In the genomic region with DNA sequence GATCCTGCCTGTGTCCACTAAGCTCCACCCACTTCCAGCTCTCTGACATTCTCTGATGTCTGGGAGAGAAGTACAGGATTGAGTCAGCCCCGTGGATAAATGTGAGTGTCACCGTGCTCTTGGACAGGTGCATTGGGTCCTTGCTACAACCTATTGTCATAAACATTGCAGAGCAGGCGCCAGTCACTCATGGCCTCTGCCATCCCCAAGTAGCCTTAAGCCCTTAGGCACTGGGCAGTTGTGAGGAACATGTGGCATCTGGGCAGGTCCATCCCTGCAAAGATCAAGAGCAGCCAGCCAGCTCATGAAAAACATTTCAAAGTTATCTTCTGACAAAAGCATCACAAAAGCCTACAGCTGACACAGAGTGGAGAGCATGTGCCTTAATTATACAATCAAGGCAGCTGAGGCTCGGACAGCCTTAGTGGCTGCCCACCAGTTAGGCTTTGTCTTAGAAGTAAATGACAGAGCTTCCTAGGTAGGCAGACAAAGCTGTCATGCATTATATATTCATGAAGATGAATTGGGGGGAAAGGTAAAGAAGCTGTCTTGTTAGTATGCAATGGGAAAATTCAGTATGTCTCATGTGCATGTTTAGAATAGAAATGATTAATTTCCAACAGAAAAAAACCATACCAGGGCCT, we compare ENCODE assay signal across 19 mouse cellular contexts.
DNase-seq lines count a peak whose midpoint lies in the region; ATAC-seq and TF ChIP-seq lines count a peak whose summit lies in the region.
"Had no signal": no experiment of that assay in that cellular context is flagged by ENCODE, and none has a peak within 500 bp of the region (broad histone marks: within the 10 kb centered on the region; RNA-seq: fewer than 3 reads in every experiment).

No protein-coding gene starts in this region.

- H3K4me1 ChIP-seq in forebrain, embryonic 12.5 days: peaks cover 26% of the 10 kb centered on the region
- peaks cover 20% of the 10 kb centered on the region; the same call in 1 of the 2 replicates for H3K4me1 ChIP-seq in forebrain, embryonic 10.5 days
- no peaks in the 10 kb centered on the region for H3K4me1 ChIP-seq in hindbrain, embryonic 11.5 days (replicated peaks; ENCODE audit: control insufficient read depth, insufficient read depth, low read length)
- H3K4me1 ChIP-seq in hindbrain, embryonic 16.5 days (ENCODE audit: control insufficient read depth, insufficient read depth, low read depth, low read length): peaks cover 6% of the 10 kb centered on the region
- H3K4me1 ChIP-seq in hindbrain, embryonic 15.5 days (replicated peaks): peaks cover 15% of the 10 kb centered on the region
- H3K4me1 ChIP-seq: embryonic facial prominence, embryonic 13.5 days; lung, embryonic 15.5 days; stomach, embryonic 15.5 days had no signal

- WGBS in forebrain, embryonic 12.5 days: 63% methylated on average over 4 of the region's 4 CpGs
- WGBS in forebrain, embryonic 10.5 days: 79% methylated on average over 4 of the region's 4 CpGs
- WGBS in hindbrain, embryonic 11.5 days: 66% methylated on average over 4 of the region's 4 CpGs
- WGBS in hindbrain, embryonic 16.5 days: 53% methylated on average over 4 of the region's 4 CpGs
- 56% methylated on average over 4 of the region's 4 CpGs for WGBS in hindbrain, embryonic 15.5 days

- H3K27me3 ChIP-seq in forebrain, embryonic 12.5 days: no peaks in the 10 kb centered on the region
- no peaks in the 10 kb centered on the region for H3K27me3 ChIP-seq in forebrain, embryonic 10.5 days (ENCODE audit: poor library complexity, severe bottlenecking)
- no peaks in the 10 kb centered on the region for H3K27me3 ChIP-seq in hindbrain, embryonic 11.5 days (ENCODE audit: control insufficient read depth, insufficient read depth, low read length)
- no peaks in the 10 kb centered on the region for H3K27me3 ChIP-seq in hindbrain, embryonic 16.5 days (replicated peaks; ENCODE audit: control insufficient read depth, insufficient read depth, low read length)
- H3K27me3 ChIP-seq in hindbrain, embryonic 15.5 days: no peaks in the 10 kb centered on the region
- H3K27me3 ChIP-seq: embryonic facial prominence, embryonic 13.5 days; lung, embryonic 15.5 days; stomach, embryonic 15.5 days had no signal

- DNase-seq in forebrain, embryonic 10.5 days (ENCODE audit: extremely low spot score, low spot score): no peak
- no peak for DNase-seq in hindbrain, embryonic 11.5 days (ENCODE audit: low spot score)
- peak; percentile 66 for DNase-seq in brain, embryonic 14.5 days (ENCODE audit: low read depth)
- DNase-seq in testis, postnatal 10 days (ENCODE audit: low spot score): no peak
- no peak for DNase-seq in frontal cortex, postnatal 10 days (ENCODE audit: low spot score in 2 of 2)
- DNase-seq: adrenal gland, adult 2 months; cerebellum, adult 9-10 months; gastrocnemius, adult 2 months; kidney, adult 11 months; lung, postnatal 4 days; right cerebral cortex, postnatal 14 days; thymus, adult 2 months had no signal

- ATAC-seq in forebrain, embryonic 12.5 days (ENCODE audit: low FRiP score): peak; percentile 59; the same call in 1 of the 2 replicates
- peak; percentile 60; the same call in 1 of the 2 replicates for ATAC-seq in hindbrain, embryonic 11.5 days (ENCODE audit: low FRiP score)
- ATAC-seq in hindbrain, embryonic 16.5 days: no peak
- ATAC-seq in hindbrain, embryonic 15.5 days (ENCODE audit: low FRiP score, low read depth): no peak

- TF ChIP-seq POLR2A in brain, embryonic 14.5 days (IDR thresholded peaks at IDR 0.05; ENCODE audit: borderline replicate concordance, extremely low read depth, insufficient read depth, insufficient read length, poor library complexity, severe bottlenecking): no peak

- H3K9me3 ChIP-seq in forebrain, embryonic 12.5 days: no peaks in the 10 kb centered on the region
- H3K9me3 ChIP-seq in forebrain, embryonic 10.5 days: no peaks in the 10 kb centered on the region; the same call in 1 of the 2 replicates
- H3K9me3 ChIP-seq in hindbrain, embryonic 11.5 days (ENCODE audit: control insufficient read depth, low read length): no peaks in the 10 kb centered on the region
- H3K9me3 ChIP-seq in hindbrain, embryonic 16.5 days (ENCODE audit: control insufficient read depth, low read length): no peaks in the 10 kb centered on the region
- no peaks in the 10 kb centered on the region for H3K9me3 ChIP-seq in hindbrain, embryonic 15.5 days
- H3K9me3 ChIP-seq: embryonic facial prominence, embryonic 13.5 days; lung, embryonic 15.5 days; stomach, embryonic 15.5 days had no signal

- H3K27ac ChIP-seq in forebrain, embryonic 12.5 days: peak overlapping the region; percentile 53; the same call in 1 of the 2 replicates
- H3K27ac ChIP-seq in forebrain, embryonic 10.5 days: no peak overlapping the region
- H3K27ac ChIP-seq in hindbrain, embryonic 11.5 days (ENCODE audit: low read depth, low read length): no peak overlapping the region
- H3K27ac ChIP-seq in hindbrain, embryonic 16.5 days (ENCODE audit: low read depth, low read length): no peak overlapping the region; the same call in 1 of the 2 replicates
- H3K27ac ChIP-seq in hindbrain, embryonic 15.5 days (replicated peaks): 0 out of 2 replicates have a peak overlapping the region, but pooled peaks have one; percentile 13
- H3K27ac ChIP-seq: embryonic facial prominence, embryonic 13.5 days; gastrocnemius, adult 2 months; liver, embryonic 14.5 days; lung, embryonic 15.5 days; stomach, embryonic 15.5 days had no signal

- H3K36me3 ChIP-seq in forebrain, embryonic 12.5 days (replicated peaks): peaks cover 34% of the 10 kb centered on the region
- peaks cover 45% of the 10 kb centered on the region for H3K36me3 ChIP-seq in forebrain, embryonic 10.5 days (replicated peaks)
- H3K36me3 ChIP-seq in hindbrain, embryonic 11.5 days (ENCODE audit: control insufficient read depth, insufficient read depth, low read length): no peaks in the 10 kb centered on the region
- H3K36me3 ChIP-seq in hindbrain, embryonic 16.5 days (ENCODE audit: control insufficient read depth, insufficient read depth, low read length): 0 out of 2 replicates have a peak, but pooled peaks cover under 1% of the 10 kb centered on the region
- no peaks in the 10 kb centered on the region; the same call in none of the 2 replicates for H3K36me3 ChIP-seq in hindbrain, embryonic 15.5 days

- no peak overlapping the region for H3K9ac ChIP-seq in forebrain, embryonic 12.5 days
- H3K9ac ChIP-seq in hindbrain, embryonic 11.5 days (ENCODE audit: low read depth, low read length): no peak overlapping the region
- H3K9ac ChIP-seq in hindbrain, embryonic 16.5 days (ENCODE audit: low read depth, low read length): no peak overlapping the region
- no peak overlapping the region for H3K9ac ChIP-seq in hindbrain, embryonic 15.5 days
- H3K9ac ChIP-seq: embryonic facial prominence, embryonic 13.5 days; liver, embryonic 14.5 days; lung, embryonic 15.5 days; stomach, embryonic 15.5 days had no signal

- no peak for TF ChIP-seq CTCF in brain, embryonic 14.5 days (IDR thresholded peaks at IDR 0.05; ENCODE audit: borderline replicate concordance, extremely low read depth, insufficient read depth, insufficient read length)

- H3K4me2 ChIP-seq in forebrain, embryonic 12.5 days: no peak overlapping the region
- H3K4me2 ChIP-seq in hindbrain, embryonic 11.5 days (replicated peaks; ENCODE audit: low read depth, low read length): no peak overlapping the region
- no peak overlapping the region for H3K4me2 ChIP-seq in hindbrain, embryonic 16.5 days (ENCODE audit: low read length)
- no peak overlapping the region for H3K4me2 ChIP-seq in hindbrain, embryonic 15.5 days
- H3K4me2 ChIP-seq: embryonic facial prominence, embryonic 13.5 days; lung, embryonic 15.5 days; stomach, embryonic 15.5 days had no signal

- H3K4me3 ChIP-seq in forebrain, embryonic 12.5 days (replicated peaks): no peak overlapping the region
- H3K4me3 ChIP-seq in forebrain, embryonic 10.5 days: no peak overlapping the region
- H3K4me3 ChIP-seq in hindbrain, embryonic 11.5 days (ENCODE audit: low read depth, low read length): no peak overlapping the region
- H3K4me3 ChIP-seq in hindbrain, embryonic 16.5 days (ENCODE audit: low read length): no peak overlapping the region
- no peak overlapping the region for H3K4me3 ChIP-seq in hindbrain, embryonic 15.5 days
- H3K4me3 ChIP-seq: embryonic facial prominence, embryonic 13.5 days; gastrocnemius, adult 2 months; lung, embryonic 15.5 days; stomach, embryonic 15.5 days had no signal

Comparison
In these comparisons a context has a peak if more than half of its experiments do, and no peak if none do; other contexts are left out.
1. ATAC-seq: peak in forebrain, embryonic 12.5 days (single experiment) and hindbrain, embryonic 11.5 days (single experiment); none in hindbrain, embryonic 16.5 days (single experiment) and hindbrain, embryonic 15.5 days (single experiment).
2. H3K27ac ChIP-seq: peak in forebrain, embryonic 12.5 days (single experiment) and hindbrain, embryonic 15.5 days (single experiment); none in forebrain, embryonic 10.5 days (single experiment), hindbrain, embryonic 11.5 days (single experiment) and hindbrain, embryonic 16.5 days (single experiment).